Mouse (Mus musculus): Measurements from ENCODE around the gene Tmtc2.

- no peak for TF ChIP-seq CTCF (IDR thresholded peaks at IDR 0.05)
- no peak for TF ChIP-seq EP300 (IDR thresholded peaks at IDR 0.05)
Observed at GRCm38 (mm10) chr10:105518144-105518543, 56.1 kb downstream of the Tmtc2 start.

Data from lung, postnatal 0 days (tissue).